Mouse (Mus musculus): ENCODE data around the gene Foxn3. TPM values are rescaled to one million over a fixed set of nuclear protein-coding genes. Genes with fewer than 3 reads are reported as not detected.
"Not testable (repeated sequence)": the region's sequence is repeated elsewhere in the genome, so short reads cannot be mapped to it uniquely, and the experiment has no call there.

Gene Foxn3
- polyA plus RNA-seq, 1 experiment from 2014 or later: 110 TPM

DNA sequence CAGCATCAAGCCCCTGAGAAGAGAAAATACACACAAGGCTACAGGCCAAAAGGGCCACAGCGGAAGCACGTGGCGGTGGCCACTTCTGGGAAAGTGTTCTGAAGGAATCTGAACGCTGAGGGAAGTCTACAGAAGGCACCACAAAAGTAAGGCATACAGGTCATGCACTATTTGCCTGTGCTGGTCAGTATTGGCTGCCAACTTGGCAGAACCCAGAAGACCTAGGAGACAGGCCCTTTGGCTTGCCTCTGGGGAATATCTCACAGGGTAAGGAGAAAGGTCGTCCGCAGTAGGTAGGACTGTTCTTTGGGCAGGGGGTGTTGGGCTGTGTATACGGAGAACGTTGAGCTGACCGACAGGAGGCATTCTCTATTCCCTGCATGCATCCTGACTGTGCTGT lies 355.1 kb downstream of the Foxn3 start:
- no peak overlapping the region for H3K4me3 ChIP-seq
- WGBS: 85% methylated on average over 9 of the region's 9 CpGs
- no peaks in the 10 kb centered on the region for H3K27me3 ChIP-seq
- H3K9ac ChIP-seq: no peak overlapping the region
- H3K27ac ChIP-seq: no peak overlapping the region
- H3K4me2 ChIP-seq: no peak overlapping the region
- H3K36me3 ChIP-seq: peaks cover 5% of the 10 kb centered on the region; the same call in 1 of the 2 replicates
- ATAC-seq (ENCODE audit: insufficient number of reproducible peaks, low FRiP score, low TSS enrichment, low read depth): no peak
- no peaks in the 10 kb centered on the region for H3K9me3 ChIP-seq
- H3K4me1 ChIP-seq: peaks cover 5% of the 10 kb centered on the region; the same call in 1 of the 2 replicates

DNA sequence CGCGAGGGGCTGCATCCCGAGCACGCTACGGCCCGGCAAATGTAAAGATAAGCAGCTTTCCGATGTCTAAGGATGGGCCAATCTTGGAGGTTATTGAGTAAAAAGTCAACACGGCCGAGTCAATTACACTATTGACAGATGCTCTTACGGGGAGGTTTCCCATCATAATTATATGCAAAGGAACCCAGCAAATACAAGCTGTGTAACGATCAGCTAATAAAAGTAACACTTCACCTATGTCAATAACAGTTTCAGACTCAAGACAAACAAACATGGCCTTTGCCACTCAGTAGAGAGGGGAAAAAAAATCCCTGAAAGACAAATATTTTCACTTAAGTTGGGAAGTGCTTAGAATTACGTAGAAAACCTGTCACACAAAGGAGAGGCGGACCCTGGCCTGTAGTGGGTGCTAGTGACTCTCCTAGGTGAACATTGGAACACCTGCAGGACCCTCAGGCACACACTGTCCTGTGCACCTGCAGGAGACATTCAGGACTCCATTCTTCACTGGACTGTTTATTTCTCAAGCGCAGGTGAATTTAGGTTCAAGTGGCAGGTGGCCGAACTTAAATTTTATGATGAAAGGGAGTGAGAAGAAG lies 356.3 kb downstream of the Foxn3 start:
- ATAC-seq (ENCODE audit: insufficient number of reproducible peaks, low FRiP score, low TSS enrichment, low read depth): no peak
- H3K4me1 ChIP-seq: no peaks in the 10 kb centered on the region
- H3K9me3 ChIP-seq: no peaks in the 10 kb centered on the region
- no peak overlapping the region for H3K9ac ChIP-seq
- H3K4me2 ChIP-seq: no peak overlapping the region
- no peak overlapping the region for H3K4me3 ChIP-seq
- WGBS: 88% methylated on average over 15 of the region's 15 CpGs
- no peaks in the 10 kb centered on the region for H3K27me3 ChIP-seq
- no peak overlapping the region for H3K27ac ChIP-seq
- peaks cover 5% of the 10 kb centered on the region; the same call in 1 of the 2 replicates for H3K36me3 ChIP-seq

DNA sequence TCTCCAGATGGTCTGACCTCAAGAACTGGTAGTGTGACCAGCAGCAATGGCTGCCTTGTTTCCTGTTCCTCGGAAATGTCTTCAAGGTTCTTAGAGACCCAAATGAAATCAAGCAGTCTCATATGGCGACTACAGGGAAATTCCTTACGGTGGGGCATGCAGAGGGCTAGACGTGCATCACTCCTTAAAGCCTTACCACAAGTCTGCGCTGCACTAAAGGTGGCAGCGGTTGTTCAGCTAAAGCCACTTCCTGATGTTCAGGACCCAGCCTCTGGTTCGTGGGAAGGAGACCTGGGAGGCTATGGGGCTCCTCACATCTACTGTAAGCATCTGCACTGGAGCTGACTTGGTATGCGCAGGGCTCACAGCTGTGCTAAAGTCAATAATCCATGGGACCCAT lies 357.6 kb downstream of the Foxn3 start:
- Histone ChIP-seq H3K27me3 (no peaks in the 10 kb centered on the region), H3K9me3 (no peaks in the 10 kb centered on the region), H3K27ac (no peak overlapping the region), H3K9ac (no peak overlapping the region), H3K4me2 (no peak overlapping the region), H3K4me3 (no peak overlapping the region), H3K4me1 (no peaks in the 10 kb centered on the region), H3K36me3 (peaks cover 5% of the 10 kb centered on the region; the same call in 1 of the 2 replicates)
- ATAC-seq (ENCODE audit: insufficient number of reproducible peaks, low FRiP score, low TSS enrichment, low read depth): no peak
- 90% methylated on average over 8 of the region's 8 CpGs for WGBS

- H3K4me1 ChIP-seq: peaks cover 14% of the 10 kb centered on the region; the same call in 1 of the 2 replicates
- H3K27ac ChIP-seq: no peak overlapping the region
- H3K4me2 ChIP-seq: no peak overlapping the region
- H3K36me3 ChIP-seq: peaks cover 12% of the 10 kb centered on the region
- no peak overlapping the region for H3K9ac ChIP-seq
- H3K27me3 ChIP-seq: no peaks in the 10 kb centered on the region
- H3K4me3 ChIP-seq: no peak overlapping the region
- ATAC-seq (ENCODE audit: insufficient number of reproducible peaks, low FRiP score, low TSS enrichment, low read depth): no peak
- no peaks in the 10 kb centered on the region for H3K9me3 ChIP-seq
- WGBS: 65% methylated on average over 5 of the region's 5 CpGs
These were observed 364.3 kb downstream of the Foxn3 start for GRCm38 (mm10) chr12:99199124-99199483.

DNA sequence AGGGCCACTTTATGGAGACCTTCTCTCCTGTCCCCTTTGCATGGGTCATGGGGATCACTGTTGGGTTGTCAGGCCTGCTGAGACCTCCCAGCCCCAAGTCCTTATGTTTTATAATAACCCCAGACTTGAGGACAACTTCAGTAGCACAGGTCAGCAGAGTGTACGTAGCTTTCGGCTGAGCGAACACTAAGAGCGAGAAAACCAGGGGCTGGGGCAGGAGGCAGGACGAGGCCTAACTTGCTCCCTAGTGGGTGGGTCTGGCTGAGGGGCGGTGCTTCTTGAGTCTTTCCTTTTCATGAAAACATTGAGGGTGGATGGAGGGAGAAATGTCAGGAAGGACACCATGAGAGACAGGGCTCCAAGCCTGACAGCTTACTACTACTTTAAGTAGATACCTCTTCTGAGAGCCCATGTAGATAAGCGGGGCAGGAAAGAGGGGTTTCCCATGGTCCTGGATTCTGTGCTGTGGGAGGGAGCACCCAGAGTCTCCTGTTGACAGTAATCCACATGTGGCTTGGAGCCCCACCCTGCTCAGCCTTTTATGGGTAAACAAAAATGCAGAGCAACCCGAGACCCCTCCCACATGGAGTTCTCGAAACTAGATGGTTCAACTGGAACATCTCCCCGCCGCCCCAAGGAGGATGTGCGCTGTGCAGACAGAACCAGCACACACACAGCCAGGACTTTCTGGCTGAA lies 364.8 kb downstream of the Foxn3 start:
- ATAC-seq (ENCODE audit: insufficient number of reproducible peaks, low FRiP score, low TSS enrichment, low read depth): no peak
- no peaks in the 10 kb centered on the region for H3K27me3 ChIP-seq
- peaks cover 14% of the 10 kb centered on the region; the same call in 1 of the 2 replicates for H3K4me1 ChIP-seq
- no peak overlapping the region for H3K9ac ChIP-seq
- WGBS: 77% methylated on average over 12 of the region's 12 CpGs
- H3K36me3 ChIP-seq: peaks cover 12% of the 10 kb centered on the region
- H3K27ac ChIP-seq: no peak overlapping the region
- no peak overlapping the region for H3K4me2 ChIP-seq
- H3K4me3 ChIP-seq: no peak overlapping the region
- H3K9me3 ChIP-seq: no peaks in the 10 kb centered on the region

- H3K36me3 ChIP-seq: peaks cover 12% of the 10 kb centered on the region
- H3K4me1 ChIP-seq: peaks cover 14% of the 10 kb centered on the region; the same call in 1 of the 2 replicates
- no peaks in the 10 kb centered on the region for H3K27me3 ChIP-seq
- H3K4me3 ChIP-seq: no peak overlapping the region
- no peak overlapping the region for H3K9ac ChIP-seq
- ATAC-seq (ENCODE audit: insufficient number of reproducible peaks, low FRiP score, low TSS enrichment, low read depth): no peak
- no peak overlapping the region for H3K4me2 ChIP-seq
- whole genome bisulfite sequencing: 58% methylated on average over 7 of the region's 7 CpGs
- H3K9me3 ChIP-seq: no peaks in the 10 kb centered on the region
- H3K27ac ChIP-seq: no peak overlapping the region
These were observed 366.4 kb downstream of the Foxn3 start for GRCm38 (mm10) chr12:99197031-99197430.

DNA sequence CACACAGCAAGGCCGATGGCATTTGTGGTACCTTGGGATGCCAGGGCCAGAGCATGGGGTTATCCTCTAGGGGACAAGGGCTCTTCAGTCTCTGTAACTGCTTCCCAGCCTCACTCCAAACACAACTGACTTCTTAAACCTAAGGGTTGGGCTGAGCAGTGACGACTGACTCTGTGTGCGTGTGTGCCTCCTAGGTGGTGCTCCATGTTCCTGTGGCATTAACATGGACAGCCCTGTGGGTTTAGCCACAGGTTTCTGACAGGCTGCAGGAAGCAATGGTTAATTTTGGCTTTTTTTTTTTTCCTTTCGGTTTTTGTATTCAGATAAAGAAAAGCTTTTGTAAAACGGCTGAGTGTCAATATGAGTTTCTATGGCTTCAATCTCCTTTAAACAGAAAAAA lies 367.7 kb downstream of the Foxn3 start:
- 89% methylated on average over 5 of the region's 5 CpGs for WGBS
- peaks cover 14% of the 10 kb centered on the region; the same call in 1 of the 2 replicates for H3K4me1 ChIP-seq
- ATAC-seq (ENCODE audit: insufficient number of reproducible peaks, low FRiP score, low TSS enrichment, low read depth): no peak

DNA sequence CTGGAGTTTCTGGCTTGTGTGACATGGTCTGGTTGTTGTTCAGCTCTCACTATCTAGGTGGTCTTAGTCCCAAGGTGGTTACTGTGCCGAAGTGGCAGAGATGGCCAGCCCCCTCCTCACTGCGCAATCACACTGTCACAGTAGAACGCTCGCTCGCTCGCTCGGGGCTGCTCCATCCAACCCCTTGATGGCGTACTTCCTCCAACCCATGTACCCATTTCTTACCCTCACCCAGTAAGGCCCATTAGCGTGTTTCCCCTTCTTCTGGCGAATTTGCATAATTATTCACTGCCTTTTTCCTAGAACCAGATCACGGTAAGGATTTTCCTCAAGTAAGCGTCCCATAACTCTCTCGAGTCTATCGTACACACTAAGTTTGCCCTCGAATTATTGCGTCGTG lies 369.3 kb downstream of the Foxn3 start:
- 94% methylated on average over 17 of the region's 17 CpGs for WGBS
- peaks cover 12% of the 10 kb centered on the region for H3K36me3 ChIP-seq
- H3K4me3 ChIP-seq; H3K9me3 ChIP-seq; H3K27ac ChIP-seq; H3K4me2 ChIP-seq; ATAC-seq (ENCODE audit: insufficient number of reproducible peaks, low FRiP score, low TSS enrichment, low read depth); H3K9ac ChIP-seq; H3K27me3 ChIP-seq: not testable (repeated sequence)
- H3K4me1 ChIP-seq: peaks cover 13% of the 10 kb centered on the region; the same call in 1 of the 2 replicates

More for the DNA sequence above, 367.7 kb downstream of the Foxn3 start:
- Histone ChIP-seq H3K4me3 (no peak overlapping the region), H3K4me2 (no peak overlapping the region), H3K27me3 (no peaks in the 10 kb centered on the region), H3K9me3 (no peaks in the 10 kb centered on the region), H3K27ac (no peak overlapping the region), H3K9ac (no peak overlapping the region), H3K36me3 (peaks cover 12% of the 10 kb centered on the region)

GRCm38 (mm10) chr12:99187671-99188070 lies 375.7 kb downstream of the Foxn3 start:
- H3K9ac ChIP-seq: no peak overlapping the region
- H3K27ac ChIP-seq: no peak overlapping the region
- no peak overlapping the region for H3K4me3 ChIP-seq
- no peaks in the 10 kb centered on the region for H3K27me3 ChIP-seq
- H3K4me1 ChIP-seq: no peaks in the 10 kb centered on the region
- H3K9me3 ChIP-seq: no peaks in the 10 kb centered on the region
- no peaks in the 10 kb centered on the region for H3K36me3 ChIP-seq
- H3K4me2 ChIP-seq: no peak overlapping the region
- 91% methylated on average over 4 of the region's 4 CpGs for WGBS
- no peak for ATAC-seq (ENCODE audit: insufficient number of reproducible peaks, low FRiP score, low TSS enrichment, low read depth)

GRCm38 (mm10) chr12:99186239-99186638 lies 377.1 kb downstream of the Foxn3 start:
- H3K4me1 ChIP-seq: no peaks in the 10 kb centered on the region
- no peak overlapping the region for H3K9ac ChIP-seq
- H3K4me2 ChIP-seq: no peak overlapping the region
- WGBS: 54% methylated on average over 4 of the region's 4 CpGs
- H3K4me3 ChIP-seq: no peak overlapping the region
- no peak overlapping the region for H3K27ac ChIP-seq
- ATAC-seq (ENCODE audit: insufficient number of reproducible peaks, low FRiP score, low TSS enrichment, low read depth): no peak
- H3K36me3 ChIP-seq: no peaks in the 10 kb centered on the region
- no peaks in the 10 kb centered on the region for H3K9me3 ChIP-seq
- H3K27me3 ChIP-seq: no peaks in the 10 kb centered on the region

DNA sequence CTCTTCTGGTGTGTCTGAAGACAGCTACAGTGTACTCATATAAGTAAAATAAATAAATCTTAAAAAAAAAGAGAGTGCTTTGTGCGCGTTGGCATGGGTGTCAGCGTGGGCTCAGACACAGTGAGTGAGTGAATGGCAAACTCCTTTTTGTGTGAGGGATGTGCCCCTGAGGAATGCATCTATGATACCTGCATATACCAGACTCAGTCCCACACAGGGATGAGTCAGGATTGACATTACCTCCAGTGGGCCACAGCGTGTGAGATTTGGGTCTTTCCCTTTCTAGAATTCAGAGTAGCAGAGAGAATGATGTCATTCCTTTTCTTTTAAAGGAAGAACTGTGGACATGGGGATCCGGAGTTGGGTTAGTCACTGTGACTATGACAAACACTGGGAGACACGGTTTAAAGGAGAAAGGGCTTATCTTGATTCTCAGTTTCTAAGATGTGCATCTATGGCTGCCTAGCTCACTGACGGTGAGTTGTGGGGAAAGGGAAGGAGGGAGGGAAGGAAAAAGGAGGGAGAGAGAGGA lies 380.1 kb downstream of the Foxn3 start:
- Histone ChIP-seq H3K4me1 (no peaks in the 10 kb centered on the region), H3K9ac (no peak overlapping the region), H3K4me3 (no peak overlapping the region), H3K9me3 (no peaks in the 10 kb centered on the region), H3K36me3 (no peaks in the 10 kb centered on the region), H3K27me3 (no peaks in the 10 kb centered on the region), H3K27ac (no peak overlapping the region), H3K4me2 (no peak overlapping the region)
- ATAC-seq (ENCODE audit: insufficient number of reproducible peaks, low FRiP score, low TSS enrichment, low read depth): no peak
- 86% methylated on average over 7 of the region's 7 CpGs for WGBS

DNA sequence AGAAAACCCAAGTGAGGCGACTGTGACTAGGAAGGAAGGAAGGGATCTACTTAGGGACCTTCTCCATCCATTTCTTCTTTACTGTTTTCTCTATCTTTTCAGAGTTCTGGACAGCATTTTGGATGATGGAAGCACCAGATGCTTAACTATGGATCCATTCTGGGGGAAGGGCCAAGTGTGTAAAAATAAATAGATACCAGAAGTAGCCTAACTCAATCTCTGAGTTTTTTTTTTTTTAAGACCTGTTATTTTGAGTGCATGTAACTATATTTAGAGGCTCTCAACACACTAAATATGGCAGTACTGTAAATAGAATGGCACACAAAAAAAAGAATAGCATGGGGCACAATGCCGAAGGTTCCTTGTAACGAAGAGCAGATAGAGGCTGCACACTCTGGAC lies 381.0 kb downstream of the Foxn3 start:
- no peaks in the 10 kb centered on the region for H3K4me1 ChIP-seq
- no peaks in the 10 kb centered on the region for H3K36me3 ChIP-seq
- no peak overlapping the region for H3K9ac ChIP-seq
- WGBS: 86% methylated on average over 3 of the region's 3 CpGs
- H3K27me3 ChIP-seq: no peaks in the 10 kb centered on the region
- no peak overlapping the region for H3K27ac ChIP-seq
- no peak for ATAC-seq (ENCODE audit: insufficient number of reproducible peaks, low FRiP score, low TSS enrichment, low read depth)
- H3K4me2 ChIP-seq: no peak overlapping the region
- H3K4me3 ChIP-seq: no peak overlapping the region
- H3K9me3 ChIP-seq: no peaks in the 10 kb centered on the region

Data from limb, embryonic 15.5 days (tissue).